Mouse (Mus musculus): ENCODE data around the gene 4933407L21Rik. TPM values are rescaled to one million over a fixed set of nuclear protein-coding genes. Genes with fewer than 3 reads are reported as not detected.

Gene 4933407L21Rik
- total RNA-seq, 1 experiment = 0.09 TPM

DNA sequence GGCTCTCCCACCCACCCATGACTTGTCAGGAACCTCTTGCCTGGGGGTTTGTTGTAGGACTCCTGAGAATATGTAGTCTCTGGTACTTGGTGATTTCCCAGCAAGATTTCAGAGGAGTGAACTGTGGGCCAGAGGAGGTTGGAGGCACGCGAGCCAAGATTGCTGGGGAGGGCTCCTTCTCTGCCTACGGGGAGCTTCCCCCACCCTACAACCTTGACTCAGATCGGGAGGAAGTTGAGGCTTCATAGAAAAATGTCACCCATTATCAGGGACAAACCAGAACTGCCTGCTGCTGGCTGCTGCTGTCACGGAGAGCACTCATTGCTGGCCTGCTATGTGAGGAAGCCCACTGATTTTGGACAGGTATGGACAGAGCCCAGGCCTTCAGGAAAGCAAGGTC lies 29.0 kb downstream of the 4933407L21Rik start:
- DNase-seq (ENCODE audit: low read depth, low spot score) = no peak
- no peaks in the 10 kb centered on the region for H3K9me3 ChIP-seq (ENCODE audit: control insufficient read depth, insufficient read depth, low read depth, low read length)
- no peak overlapping the region for H3K4me3 ChIP-seq (ENCODE audit: insufficient read depth in 1 of 2, low read depth in 1 of 2, low read length in 2 of 2, poor library complexity in 1 of 2, severe bottlenecking in 1 of 2)
- no peak overlapping the region for H3K9ac ChIP-seq (ENCODE audit: insufficient read depth, low read depth, low read length, poor library complexity, severe bottlenecking)
- H3K4me1 ChIP-seq (ENCODE audit: control insufficient read depth in 2 of 2, insufficient read depth in 2 of 2, low read length in 2 of 2, poor library complexity in 1 of 2) = no peaks in the 10 kb centered on the region
- TF ChIP-seq MAFK (IDR thresholded peaks at IDR 0.05; ENCODE audit: insufficient read depth, low read depth, low read length) (no peak), CHD2 (IDR thresholded peaks at IDR 0.05; ENCODE audit: low read depth, low read length) (no peak), HCFC1 (IDR thresholded peaks at IDR 0.05; ENCODE audit: borderline replicate concordance, insufficient read depth, low read length) (no peak), ZC3H11A (IDR thresholded peaks at IDR 0.05; ENCODE audit: borderline replicate concordance, low read depth, low read length) (no peak), ZNF384 (IDR thresholded peaks at IDR 0.05; ENCODE audit: low read depth, low read length) (no peak)
- H3K27ac ChIP-seq (ENCODE audit: insufficient read depth, low read depth, low read length, poor library complexity, severe bottlenecking) = no peak overlapping the region
- in situ Hi-C loops (cut with MboI; ENCODE audit: low sequenced_read_pairs in 2 of 2, unreplicated experiment in 2 of 2) = no loop called here
- H3K36me3 ChIP-seq (ENCODE audit: control insufficient read depth, insufficient read depth, low read length, poor library complexity, severe bottlenecking) = no peaks in the 10 kb centered on the region

GRCm38 (mm10) chr1:85957942-85958619 lies 29.8 kb downstream of the 4933407L21Rik start:
- no peak overlapping the region for H3K4me3 ChIP-seq (ENCODE audit: insufficient read depth in 1 of 2, low read depth in 1 of 2, low read length in 2 of 2, poor library complexity in 1 of 2, severe bottlenecking in 1 of 2)
- no peak overlapping the region for H3K27ac ChIP-seq (ENCODE audit: insufficient read depth, low read depth, low read length, poor library complexity, severe bottlenecking)
- no peaks in the 10 kb centered on the region for H3K9me3 ChIP-seq (ENCODE audit: control insufficient read depth, insufficient read depth, low read depth, low read length)
- no peak for DNase-seq (ENCODE audit: low read depth, low spot score)
- H3K4me1 ChIP-seq (ENCODE audit: control insufficient read depth in 2 of 2, insufficient read depth in 2 of 2, low read length in 2 of 2, poor library complexity in 1 of 2) = no peaks in the 10 kb centered on the region
- no peak overlapping the region for H3K9ac ChIP-seq (ENCODE audit: insufficient read depth, low read depth, low read length, poor library complexity, severe bottlenecking)
- no peaks in the 10 kb centered on the region for H3K36me3 ChIP-seq (ENCODE audit: control insufficient read depth, insufficient read depth, low read length, poor library complexity, severe bottlenecking)
- TF ChIP-seq ZNF384 (IDR thresholded peaks at IDR 0.05; ENCODE audit: low read depth, low read length) (no peak), MAFK (IDR thresholded peaks at IDR 0.05; ENCODE audit: insufficient read depth, low read depth, low read length) (no peak), HCFC1 (IDR thresholded peaks at IDR 0.05; ENCODE audit: borderline replicate concordance, insufficient read depth, low read length) (no peak), CHD2 (IDR thresholded peaks at IDR 0.05; ENCODE audit: low read depth, low read length) (no peak), ZC3H11A (IDR thresholded peaks at IDR 0.05; ENCODE audit: borderline replicate concordance, low read depth, low read length) (no peak)
- in situ Hi-C loops (cut with MboI; ENCODE audit: low sequenced_read_pairs in 2 of 2, unreplicated experiment in 2 of 2) = no loop called here

- in situ Hi-C loops (cut with MboI; ENCODE audit: low sequenced_read_pairs in 2 of 2, unreplicated experiment in 2 of 2) = no loop called here
- no peak overlapping the region for H3K9ac ChIP-seq (ENCODE audit: insufficient read depth, low read depth, low read length, poor library complexity, severe bottlenecking)
- H3K27ac ChIP-seq (ENCODE audit: insufficient read depth, low read depth, low read length, poor library complexity, severe bottlenecking) = no peak overlapping the region
- H3K36me3 ChIP-seq (ENCODE audit: control insufficient read depth, insufficient read depth, low read length, poor library complexity, severe bottlenecking) = no peaks in the 10 kb centered on the region
- H3K4me1 ChIP-seq (ENCODE audit: control insufficient read depth in 2 of 2, insufficient read depth in 2 of 2, low read length in 2 of 2, poor library complexity in 1 of 2) = no peaks in the 10 kb centered on the region
- no peak for DNase-seq (ENCODE audit: low read depth, low spot score)
- TF ChIP-seq ZNF384 (IDR thresholded peaks at IDR 0.05; ENCODE audit: low read depth, low read length) = no peak
- no peak for TF ChIP-seq HCFC1 (IDR thresholded peaks at IDR 0.05; ENCODE audit: borderline replicate concordance, insufficient read depth, low read length)
- no peak for TF ChIP-seq ZC3H11A (IDR thresholded peaks at IDR 0.05; ENCODE audit: borderline replicate concordance, low read depth, low read length)
- TF ChIP-seq CHD2 (IDR thresholded peaks at IDR 0.05; ENCODE audit: low read depth, low read length) = no peak
- TF ChIP-seq MAFK (IDR thresholded peaks at IDR 0.05; ENCODE audit: insufficient read depth, low read depth, low read length) = no peak
- H3K4me3 ChIP-seq (ENCODE audit: insufficient read depth in 1 of 2, low read depth in 1 of 2, low read length in 2 of 2, poor library complexity in 1 of 2, severe bottlenecking in 1 of 2) = no peak overlapping the region
- no peaks in the 10 kb centered on the region for H3K9me3 ChIP-seq (ENCODE audit: control insufficient read depth, insufficient read depth, low read depth, low read length)
Observed at GRCm38 (mm10) chr1:85959129-85959888, 31.0 kb downstream of the 4933407L21Rik start.

- H3K4me1 ChIP-seq (ENCODE audit: control insufficient read depth in 2 of 2, insufficient read depth in 2 of 2, low read length in 2 of 2, poor library complexity in 1 of 2) = no peaks in the 10 kb centered on the region
- no peak overlapping the region for H3K27ac ChIP-seq (ENCODE audit: insufficient read depth, low read depth, low read length, poor library complexity, severe bottlenecking)
- in situ Hi-C loops (cut with MboI; ENCODE audit: low sequenced_read_pairs in 2 of 2, unreplicated experiment in 2 of 2) = no loop called here
- H3K36me3 ChIP-seq (ENCODE audit: control insufficient read depth, insufficient read depth, low read length, poor library complexity, severe bottlenecking) = no peaks in the 10 kb centered on the region
- TF ChIP-seq MAFK (IDR thresholded peaks at IDR 0.05; ENCODE audit: insufficient read depth, low read depth, low read length) = no peak
- TF ChIP-seq CHD2 (IDR thresholded peaks at IDR 0.05; ENCODE audit: low read depth, low read length) = no peak
- TF ChIP-seq ZNF384 (IDR thresholded peaks at IDR 0.05; ENCODE audit: low read depth, low read length) = no peak
- no peak for TF ChIP-seq ZC3H11A (IDR thresholded peaks at IDR 0.05; ENCODE audit: borderline replicate concordance, low read depth, low read length)
- no peak for TF ChIP-seq HCFC1 (IDR thresholded peaks at IDR 0.05; ENCODE audit: borderline replicate concordance, insufficient read depth, low read length)
- no peak overlapping the region for H3K9ac ChIP-seq (ENCODE audit: insufficient read depth, low read depth, low read length, poor library complexity, severe bottlenecking)
- H3K4me3 ChIP-seq (ENCODE audit: insufficient read depth in 1 of 2, low read depth in 1 of 2, low read length in 2 of 2, poor library complexity in 1 of 2, severe bottlenecking in 1 of 2) = no peak overlapping the region
- no peaks in the 10 kb centered on the region for H3K9me3 ChIP-seq (ENCODE audit: control insufficient read depth, insufficient read depth, low read depth, low read length)
- DNase-seq (ENCODE audit: low read depth, low spot score) = no peak
Observed at GRCm38 (mm10) chr1:85959889-85960276, 31.6 kb downstream of the 4933407L21Rik start.
